Mouse (Mus musculus): Measurements from ENCODE around the gene Nav2.

The Nav2 gene

DNA sequence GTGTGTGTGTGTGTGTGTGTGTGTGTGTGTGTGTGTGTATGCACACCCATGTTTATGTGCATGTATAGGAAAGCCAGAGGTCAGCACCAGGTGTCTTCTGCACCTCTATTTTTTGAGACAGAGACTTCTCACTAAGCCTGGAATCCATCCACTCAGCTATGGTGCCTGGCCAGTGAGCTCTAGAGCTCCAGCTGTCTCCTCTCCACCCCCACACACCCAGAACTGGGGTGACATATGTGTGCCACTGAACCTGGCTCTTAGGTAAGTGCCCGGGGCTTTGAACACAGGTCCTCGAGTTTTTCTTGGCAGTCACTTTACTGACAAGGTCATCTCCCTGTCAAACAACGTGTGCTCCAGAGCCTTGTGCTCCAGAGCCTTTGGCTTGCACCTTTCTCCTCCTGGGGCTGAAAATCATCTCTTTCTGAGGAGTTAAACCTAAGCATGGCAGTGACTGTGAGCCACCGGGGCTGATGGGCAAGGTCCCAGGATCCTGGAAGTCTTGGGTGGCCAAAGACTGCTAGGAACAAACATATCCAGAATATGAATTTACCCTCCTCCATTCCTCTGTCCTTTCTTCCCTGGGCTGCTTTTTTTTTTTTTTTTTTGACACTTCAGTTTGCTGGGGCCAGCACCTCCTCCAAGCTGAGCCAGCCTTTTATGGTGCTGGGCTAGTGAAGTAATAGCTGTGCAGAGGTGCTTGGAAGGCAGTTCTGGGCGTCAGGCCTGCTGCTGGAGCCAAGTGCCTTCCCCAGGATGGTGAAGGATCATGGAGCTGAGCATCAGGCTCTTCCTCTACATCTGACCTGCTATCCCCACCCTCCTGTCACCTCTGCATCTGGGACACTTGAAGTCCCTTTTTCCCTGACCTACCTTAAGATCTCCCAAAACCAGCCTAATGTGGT lies 298.5 kb downstream of the Nav2 start:
- DNase-seq (ENCODE audit: low spot score): no peak

DNA sequence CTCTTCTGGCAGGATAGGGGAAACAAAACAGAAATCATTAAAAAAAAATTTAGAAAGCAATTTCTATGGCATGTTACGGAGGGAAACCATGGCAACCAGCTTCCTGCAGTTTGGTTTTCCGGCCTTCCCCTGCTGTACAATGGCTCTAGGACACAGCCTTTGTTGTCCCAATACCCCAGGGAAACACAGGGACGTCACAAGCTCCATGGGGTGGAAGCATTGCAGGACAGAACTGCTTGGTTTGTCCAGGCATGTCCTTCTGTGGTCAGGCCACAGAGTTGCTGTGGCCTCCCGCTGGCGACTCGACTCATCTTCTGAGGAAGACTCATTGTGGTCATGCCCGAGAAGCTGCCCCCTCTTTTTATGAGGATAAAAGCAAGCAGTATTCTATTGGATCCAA lies 301.0 kb downstream of the Nav2 start:
- DNase-seq (ENCODE audit: low spot score): no peak

DNA sequence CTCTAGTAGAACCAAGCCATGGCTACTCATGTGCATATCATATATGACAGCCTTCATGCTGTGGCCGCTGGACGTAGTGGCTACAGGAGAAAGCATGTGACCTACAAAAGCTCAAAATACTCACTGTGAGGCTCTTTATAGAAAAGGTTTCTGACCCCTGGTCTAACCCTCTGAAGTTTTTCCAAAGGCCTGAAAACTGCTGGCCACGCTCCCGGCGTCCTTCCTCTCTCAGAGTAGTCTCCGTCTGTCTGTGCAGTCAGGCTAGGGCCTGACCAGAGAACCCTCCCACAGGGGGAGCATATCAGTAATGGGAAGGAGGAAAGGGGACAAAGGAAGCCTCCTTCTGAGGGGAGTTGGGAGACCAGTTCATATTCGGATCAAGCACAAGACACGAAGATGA lies 302.2 kb downstream of the Nav2 start:
- no peak for DNase-seq (ENCODE audit: low spot score)

DNA sequence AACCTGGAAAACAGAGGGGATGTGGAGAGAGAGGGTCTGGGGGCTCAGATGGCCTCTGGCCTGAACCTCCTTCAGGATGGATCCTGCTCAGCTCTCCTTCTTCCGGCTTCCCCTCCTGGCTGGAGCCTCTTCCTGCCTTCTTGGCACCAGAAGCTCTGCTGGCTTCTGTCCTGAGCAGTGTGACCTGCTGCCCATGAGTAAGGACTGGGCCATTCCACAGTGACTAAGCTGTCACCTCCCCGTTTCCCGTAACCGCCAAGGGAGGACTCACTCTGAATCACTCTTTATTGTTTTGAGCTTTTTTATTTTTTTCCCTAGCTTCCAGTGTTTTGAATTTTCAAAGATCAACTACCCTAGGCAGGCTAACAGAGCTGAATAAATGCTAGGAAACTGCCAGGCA lies 304.5 kb downstream of the Nav2 start:
- peak; percentile 56 for DNase-seq (ENCODE audit: low spot score)

DNA sequence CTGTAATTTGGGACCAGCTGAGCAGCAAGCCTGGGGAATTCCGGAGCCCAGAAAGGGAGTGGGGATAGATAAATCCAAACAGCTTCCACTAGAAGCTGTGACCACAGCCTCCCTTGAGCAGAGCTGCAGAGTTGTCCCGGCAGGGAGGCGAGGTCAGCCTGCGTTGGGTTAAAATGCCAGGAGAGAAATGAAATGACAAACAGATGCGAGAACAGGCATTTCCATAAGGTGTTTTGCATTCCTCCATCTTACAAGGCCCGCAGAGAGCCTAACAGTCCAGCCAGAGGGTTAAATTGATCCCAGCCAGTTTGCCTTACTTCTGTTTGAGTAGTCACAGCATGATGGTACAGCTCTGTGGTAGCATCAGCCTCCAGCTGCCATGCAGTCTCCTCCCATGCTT lies 309.3 kb downstream of the Nav2 start:
- no peak for DNase-seq (ENCODE audit: low spot score)

DNA sequence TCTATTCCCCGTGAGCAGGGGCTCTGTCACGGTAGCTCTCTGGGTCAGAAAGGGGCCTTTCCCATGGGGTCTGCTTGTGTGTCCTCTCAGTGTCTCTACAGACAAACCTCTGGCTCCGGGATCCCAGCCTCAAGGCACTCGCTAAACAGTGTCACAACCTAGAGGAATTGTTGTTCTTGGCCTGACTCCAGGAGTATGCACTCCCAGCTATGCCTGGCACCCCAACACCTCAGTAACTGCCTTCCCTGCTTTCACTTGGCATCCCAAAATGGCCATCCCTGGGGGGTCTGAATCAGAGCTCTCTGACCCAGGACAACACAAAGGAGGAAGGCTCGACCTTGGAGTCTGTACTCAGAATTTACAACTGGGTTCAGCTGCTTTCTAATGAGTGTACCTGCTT lies 317.2 kb downstream of the Nav2 start:
- no peak for DNase-seq (ENCODE audit: low spot score)

DNA sequence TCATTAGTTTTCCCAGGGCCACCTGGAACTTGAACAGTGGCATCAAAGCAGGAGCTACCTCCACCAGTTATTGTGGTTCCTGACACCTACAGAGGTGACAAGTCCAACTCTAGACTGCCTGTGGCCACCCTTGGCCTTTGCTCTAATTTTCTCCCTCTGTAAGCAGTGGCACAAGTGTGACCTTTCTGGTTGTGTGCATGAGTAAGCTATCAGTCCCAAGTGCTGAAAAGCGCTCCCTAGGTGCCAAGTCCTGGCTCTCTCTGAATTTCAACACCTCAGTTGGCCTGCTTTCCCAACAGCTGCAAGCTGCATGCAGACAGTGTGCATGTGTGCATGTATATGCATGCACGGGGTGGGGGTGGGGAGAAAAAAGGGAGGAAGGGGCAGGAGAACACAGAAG lies 324.5 kb downstream of the Nav2 start:
- DNase-seq (ENCODE audit: low spot score): no peak

DNA sequence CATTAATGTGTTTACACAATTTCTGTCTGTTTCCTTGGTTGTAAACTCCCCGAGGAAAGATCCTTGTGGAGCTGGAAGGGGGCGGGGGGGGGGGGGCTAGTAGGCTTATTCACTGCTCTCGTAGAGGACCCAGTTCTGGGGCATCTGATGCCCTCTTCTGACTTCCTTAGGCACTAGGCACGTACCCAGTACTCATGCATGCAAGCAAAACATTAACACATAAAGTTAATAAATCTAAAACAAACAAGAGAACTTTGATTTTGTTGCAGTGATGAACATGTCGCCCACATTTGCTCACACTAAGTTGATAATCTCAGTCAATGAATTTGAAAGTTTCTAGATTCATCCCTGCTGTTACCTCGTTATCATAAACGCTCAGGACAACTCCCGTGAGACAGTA lies 325.8 kb downstream of the Nav2 start:
- no peak for DNase-seq (ENCODE audit: low spot score)

DNA sequence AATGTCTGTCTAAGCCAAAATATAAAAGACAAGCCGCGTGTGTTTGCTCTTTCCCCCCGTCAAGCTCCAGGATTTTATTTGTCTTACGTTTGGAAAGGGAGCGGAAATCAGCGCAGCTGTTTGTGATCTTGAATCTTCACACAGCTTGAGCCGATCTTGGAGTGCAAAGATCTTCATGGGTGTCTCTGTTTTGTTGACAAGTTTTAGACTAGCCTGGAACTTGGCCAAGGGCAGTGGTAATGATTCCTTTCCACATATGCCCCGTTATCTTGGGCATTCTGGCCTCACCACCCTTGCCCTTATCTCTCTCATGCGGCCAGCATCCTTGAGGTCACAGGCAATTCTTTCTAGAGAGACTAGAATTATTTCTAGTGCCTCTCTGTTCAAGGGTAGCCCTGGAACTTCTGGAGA lies 326.8 kb downstream of the Nav2 start:
- DNase-seq (ENCODE audit: low spot score): no peak

DNA sequence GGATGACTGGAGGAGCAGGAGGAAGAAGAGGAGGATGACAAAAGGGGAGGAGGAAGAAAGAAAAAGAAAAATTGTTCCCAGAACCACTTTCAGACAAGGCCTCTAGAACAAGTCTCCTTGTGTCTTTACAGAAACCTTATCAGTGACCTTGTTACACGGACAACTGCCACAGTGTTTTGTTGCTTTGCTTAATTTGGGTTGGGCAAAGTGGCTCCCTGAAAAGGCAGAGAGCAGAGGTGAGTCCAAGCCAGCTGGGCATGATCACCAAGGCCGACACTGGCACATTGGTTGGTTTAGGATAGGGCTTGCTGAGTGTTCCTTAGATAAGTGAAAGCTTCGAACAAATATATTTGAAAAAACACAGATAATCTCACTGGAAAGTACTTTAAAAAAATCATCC lies 327.3 kb downstream of the Nav2 start:
- DNase-seq (ENCODE audit: low spot score): no peak

DNA sequence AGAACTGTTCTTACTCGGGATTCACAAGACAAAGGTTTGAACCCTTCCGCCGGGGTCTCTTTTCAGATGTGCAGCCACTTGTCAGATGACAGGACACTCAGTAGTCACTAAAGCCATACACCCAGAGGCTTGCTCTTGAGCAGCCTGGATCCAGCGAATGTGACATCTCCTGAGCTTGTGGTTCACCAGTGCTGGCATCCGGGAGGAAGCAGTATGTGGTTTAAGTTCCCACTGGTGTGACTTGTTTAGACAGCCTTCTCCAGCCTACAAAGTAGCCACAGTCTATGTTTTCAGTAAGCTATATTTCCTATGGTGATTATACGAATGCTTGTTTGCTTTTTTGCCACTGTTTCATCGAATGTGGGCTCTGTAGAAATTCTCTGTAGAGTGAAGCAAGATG lies 331.9 kb downstream of the Nav2 start:
- no peak for DNase-seq (ENCODE audit: low spot score)

DNA sequence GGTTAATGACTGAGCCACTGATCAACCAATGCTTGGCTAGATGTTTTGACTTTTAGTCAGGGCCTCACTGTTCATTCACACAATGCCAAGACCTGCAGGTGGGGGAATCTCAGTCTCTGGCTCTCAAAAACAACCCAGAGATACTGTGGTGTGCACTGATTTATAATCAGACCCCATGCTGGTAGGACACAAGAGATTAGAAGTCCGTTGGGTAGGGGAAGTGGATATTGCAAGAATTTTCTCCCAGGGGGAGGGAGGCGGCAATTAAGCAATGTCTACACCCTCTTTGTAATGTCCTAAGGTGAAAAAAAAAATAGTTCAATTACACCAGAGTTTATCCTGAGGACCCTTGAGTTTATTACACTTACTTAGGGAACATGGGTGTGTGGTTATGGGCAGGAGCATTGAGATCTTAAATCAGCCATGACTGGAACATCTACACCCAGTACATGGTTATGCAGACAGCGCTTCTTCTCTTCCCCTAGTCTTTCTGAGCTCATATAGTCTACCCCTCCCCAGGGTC lies 332.8 kb downstream of the Nav2 start:
- DNase-seq (ENCODE audit: low spot score): no peak

DNA sequence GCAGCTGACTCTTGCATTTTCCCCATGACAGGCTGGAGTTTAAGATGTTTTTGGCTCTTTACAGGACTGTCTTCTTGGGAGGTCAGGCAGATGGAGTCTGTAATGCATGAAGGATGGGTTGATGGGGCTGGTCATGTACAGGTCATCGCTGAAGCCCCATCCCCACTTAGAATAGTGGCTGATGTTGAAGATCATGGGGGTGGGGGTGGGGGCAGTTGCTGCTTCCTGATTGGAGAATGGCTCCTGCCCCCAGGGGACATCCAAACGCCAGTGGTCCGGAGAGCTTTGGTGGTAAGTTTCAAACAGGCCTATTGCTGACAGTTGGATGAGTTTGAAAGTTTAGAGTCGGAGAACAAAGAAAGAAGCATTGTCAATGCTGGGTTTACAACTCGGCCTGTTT lies 333.7 kb downstream of the Nav2 start:
- DNase-seq (ENCODE audit: low spot score): no peak

DNA sequence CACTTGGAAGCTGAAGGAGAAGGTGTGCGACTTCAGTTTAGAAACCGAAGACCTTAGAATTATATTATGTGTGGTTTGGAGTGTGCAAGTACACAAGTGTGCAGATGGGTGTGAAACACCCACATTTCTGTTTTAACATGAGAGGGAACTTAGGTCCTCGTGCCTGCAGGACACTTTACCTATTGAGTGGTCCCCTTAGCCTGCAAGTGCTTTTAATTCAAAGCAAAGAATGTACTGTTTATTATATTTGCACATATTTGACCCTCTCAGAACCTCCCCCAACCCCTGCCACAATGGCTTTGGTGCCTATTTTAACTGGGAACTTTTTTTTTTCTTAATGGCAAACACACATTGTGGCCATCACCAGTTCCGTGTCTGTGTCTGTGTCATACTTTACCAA lies 334.6 kb downstream of the Nav2 start:
- no peak for DNase-seq (ENCODE audit: low spot score)

DNA sequence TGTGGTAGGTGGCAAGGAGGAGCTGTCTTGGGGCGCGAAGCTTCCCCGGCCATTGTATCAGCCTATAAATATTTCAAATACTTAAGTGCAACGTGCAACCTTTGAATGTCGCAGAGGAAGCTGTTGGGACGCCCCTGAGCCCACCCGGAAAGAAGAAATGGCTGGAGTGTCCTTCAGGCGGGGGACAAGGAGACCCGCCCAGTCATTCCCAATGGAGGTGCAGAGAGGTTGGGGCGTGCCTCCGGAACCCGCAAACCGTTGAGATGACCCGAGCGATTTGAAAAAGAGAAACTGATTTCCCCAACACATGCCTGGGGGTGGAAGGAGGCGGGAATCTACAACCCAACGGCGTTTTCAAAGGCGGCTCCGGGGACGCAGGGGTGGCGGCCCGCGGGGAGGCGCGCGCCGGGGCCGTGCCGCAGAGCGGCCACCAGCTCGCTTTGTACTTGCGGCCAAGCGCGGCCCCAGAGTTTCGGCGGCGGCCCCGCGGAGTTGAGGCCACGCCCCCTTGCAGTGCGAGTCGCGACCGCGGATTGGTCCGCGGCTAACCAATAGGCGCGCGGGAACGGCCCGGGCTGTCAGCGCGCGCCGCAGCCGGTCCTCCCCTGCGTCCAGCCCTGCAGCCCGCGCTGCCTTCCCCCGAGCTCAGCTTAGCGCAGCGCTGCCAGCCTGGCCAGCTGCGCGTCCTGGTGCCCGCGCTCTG lies 337.2 kb downstream of the Nav2 start:
- DNase-seq (ENCODE audit: low spot score): peak; percentile 94

DNA sequence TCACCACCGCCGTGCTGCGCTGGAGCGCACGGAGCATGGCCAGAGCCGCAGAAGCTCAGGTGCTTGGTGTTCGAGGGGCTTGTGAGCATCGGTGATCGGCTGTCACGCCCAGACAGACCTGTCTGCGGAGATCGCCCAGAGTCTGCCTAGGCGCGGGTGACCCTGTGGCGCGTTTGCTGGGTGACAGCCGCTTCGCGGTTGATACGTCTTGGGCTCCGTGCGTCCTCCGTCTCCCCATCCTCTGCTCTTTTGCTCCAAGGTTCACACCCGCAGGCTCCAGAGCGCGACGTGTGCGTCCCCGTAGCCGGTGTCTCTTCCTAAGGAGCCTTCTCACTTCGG lies 337.7 kb downstream of the Nav2 start:
- no peak for DNase-seq (ENCODE audit: low spot score)

DNA sequence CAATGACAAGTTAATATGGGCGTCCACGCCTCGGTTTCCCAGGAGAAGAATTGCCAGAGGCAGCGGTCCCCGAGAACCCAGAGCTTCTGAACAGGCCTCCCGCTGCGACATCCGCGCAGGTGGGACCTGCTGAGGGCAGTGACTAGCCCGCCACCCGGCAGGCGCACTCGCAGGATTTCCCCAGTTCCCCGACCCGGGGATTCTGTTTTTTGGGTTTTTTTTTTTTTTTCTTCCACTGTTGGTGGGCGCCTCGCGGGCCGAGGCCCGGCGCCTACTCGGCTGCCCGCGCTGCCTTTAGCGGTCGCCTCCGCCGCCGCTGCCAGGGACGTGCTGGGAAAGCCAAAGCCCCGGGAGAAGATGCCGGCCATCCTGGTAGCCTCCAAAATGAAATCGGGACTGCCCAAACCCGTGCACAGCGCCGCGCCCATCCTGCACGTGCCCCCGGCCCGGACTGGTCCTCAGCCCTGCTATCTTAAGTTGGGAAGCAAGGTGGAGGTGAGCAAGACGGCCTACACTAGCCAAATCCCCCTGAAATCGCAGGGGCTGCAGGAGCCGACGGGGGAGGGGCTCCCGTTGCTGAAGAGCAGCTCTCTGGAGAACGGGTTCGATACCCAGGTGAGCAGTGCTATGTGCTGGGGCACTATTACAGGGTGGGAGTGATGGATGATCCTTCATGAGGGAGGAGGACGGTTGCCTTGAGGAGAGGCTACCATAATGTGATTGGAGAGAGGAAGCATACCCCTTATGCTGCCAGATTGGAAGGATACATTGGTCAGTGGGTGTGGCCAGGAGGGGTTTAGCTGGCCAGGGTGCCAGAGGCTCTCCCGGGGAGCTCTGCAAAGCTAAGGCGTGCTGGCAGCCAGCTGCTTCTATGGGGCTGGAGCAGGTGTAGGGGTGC lies 338.3 kb downstream of the Nav2 start:
- DNase-seq (ENCODE audit: low spot score): no peak

DNA sequence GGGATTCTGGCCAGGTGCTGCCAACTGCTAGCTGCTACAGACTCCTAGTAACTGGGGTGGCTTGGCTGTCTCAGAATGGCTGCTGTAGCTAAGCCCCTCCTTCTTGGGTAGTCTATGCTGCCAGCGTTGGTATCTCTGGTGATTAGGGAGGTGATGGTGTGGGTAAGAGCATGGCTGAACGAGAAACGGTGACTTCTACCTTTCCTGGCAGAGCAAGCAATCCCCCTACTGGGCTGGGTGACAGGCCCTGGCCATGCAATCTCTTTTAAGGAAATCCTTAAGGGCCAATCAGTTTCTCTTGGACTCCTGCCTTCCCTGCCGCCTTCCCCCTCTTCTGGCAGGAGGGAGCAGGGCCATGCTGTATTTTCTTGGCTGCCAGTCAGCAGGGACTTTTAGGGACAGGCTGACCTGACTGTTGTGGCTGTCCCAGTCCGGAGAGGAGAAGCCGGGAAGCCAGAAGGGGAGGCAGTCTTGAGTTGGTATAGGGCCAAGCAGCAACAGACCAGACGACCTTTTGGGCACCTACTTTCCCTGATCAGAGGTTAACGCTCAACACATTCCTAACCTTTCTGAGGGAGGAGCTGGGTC lies 339.3 kb downstream of the Nav2 start:
- DNase-seq (ENCODE audit: low spot score): peak; percentile 66

DNA sequence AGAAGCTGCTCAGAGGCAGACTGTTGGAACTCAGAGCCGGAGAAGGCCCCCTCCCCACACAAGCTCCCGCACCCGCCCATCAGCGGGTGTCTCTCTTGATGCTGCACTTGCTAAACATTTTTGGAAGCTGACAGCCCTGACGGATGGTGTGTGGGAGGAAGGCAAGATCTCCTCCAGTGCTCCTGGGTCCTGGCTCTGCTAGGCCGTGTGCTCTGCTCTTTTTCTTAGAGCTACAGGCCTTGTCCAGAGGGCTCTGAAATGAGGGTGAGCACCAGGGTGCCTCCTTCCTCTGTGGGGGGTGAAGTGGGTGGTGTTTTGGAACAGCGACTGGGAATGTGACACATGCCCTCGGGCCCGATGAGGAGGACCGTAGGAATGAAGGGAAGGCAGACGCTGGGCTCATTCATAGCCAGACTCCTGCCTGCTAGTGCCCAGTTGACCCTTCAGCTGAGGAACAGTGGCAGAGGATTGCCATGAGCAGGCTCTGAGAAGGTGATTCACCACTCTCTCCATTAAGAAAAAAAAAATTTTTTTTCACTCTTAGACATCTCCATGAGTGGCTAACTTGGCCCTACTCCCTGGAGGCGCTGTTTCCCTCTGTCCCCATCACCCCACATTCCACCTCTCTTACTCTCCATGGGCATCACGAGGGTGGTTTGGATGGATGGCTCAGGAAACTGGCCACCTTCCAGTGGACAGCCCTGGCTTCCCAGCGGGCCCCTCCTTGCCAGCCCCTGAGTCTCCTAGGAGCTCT lies 340.0 kb downstream of the Nav2 start:
- DNase-seq (ENCODE audit: low spot score): peak; percentile 28

DNA sequence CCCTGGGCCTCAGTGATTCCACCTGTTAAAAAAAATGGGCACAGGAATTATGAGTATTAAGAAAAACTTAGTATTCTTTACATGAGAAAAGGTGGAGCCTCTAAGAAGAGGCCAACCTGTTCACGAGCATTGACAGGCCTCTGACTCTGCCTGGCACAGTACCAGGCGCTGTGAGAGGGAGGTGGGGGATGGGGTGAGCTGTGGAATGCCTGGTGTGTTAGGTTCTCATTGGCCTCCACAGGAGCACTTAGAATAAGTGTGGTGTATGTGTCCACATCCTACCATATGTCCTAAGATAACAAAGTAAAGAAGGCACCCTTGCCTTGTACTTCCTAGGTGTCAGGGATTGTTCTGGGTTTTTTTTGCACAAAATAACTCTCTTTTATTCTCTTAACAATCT lies 340.9 kb downstream of the Nav2 start:
- DNase-seq (ENCODE audit: low spot score): no peak

DNA sequence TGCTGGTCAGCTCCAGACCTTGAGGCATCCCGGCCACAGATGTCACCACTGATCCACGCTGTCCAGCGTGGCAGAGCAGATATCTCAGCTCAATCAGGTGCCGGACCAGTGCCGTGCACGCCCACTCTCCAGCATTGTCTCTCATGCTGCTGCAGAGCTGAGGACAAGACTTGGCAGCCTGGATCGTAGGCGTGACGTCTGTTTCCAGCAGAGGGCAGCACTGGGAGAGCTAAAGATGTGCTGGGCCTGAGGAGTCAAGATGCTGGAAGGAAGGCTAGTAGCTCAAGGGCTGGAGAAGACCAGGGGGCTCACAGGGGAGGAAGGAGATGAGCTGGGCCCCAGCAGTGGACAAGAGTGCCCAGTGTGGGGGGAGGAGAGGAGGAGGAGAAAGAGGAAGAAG lies 341.5 kb downstream of the Nav2 start:
- DNase-seq (ENCODE audit: low spot score): peak; percentile 88

Measured in urinary bladder, postnatal 14 days (tissue).